Mouse (Mus musculus): ENCODE data around the gene Rex1bd. TPM values are rescaled to one million over a fixed set of nuclear protein-coding genes. Genes with fewer than 3 reads are reported as not detected.

Rex1bd gene
- polyA plus RNA-seq, 1 experiment from 2014 or later: 125 TPM

DNA sequence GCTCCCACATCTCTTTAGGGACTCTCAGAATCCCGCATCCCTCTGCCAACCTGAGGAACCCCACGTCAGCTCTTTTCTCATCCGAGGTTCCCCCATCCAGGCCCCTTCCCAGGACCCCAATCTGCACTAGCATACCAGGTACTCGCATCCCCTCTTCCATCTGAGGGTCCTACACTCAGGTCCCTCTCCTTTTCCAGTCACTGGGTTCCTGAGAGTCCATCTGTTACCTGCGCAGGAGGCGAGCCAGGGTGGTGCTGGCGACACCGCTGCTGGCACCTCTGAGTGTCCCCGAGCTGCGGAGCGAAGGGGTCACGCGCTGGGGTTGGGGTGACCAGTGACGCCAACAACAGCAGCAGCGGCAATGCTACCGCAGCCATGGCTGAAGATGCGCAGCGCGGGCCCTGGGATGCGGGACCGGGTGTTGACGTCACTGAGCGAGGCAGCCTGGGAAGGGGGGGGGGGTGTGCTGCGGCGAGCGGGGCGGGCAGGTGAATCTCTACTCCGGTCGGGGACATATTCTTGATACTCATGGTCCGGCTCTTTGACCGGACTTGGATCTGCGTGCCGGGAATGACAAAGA lies 19.5 kb downstream of the Rex1bd start, which contains the start of gene Tmem59l:
Tmem59l (minus strand) TSS at position 418 of the 580 bp plus-strand sequence.
- no peaks in the 10 kb centered on the region for H3K36me3 ChIP-seq
- 9% methylated on average over 33 of the region's 33 CpGs for WGBS
- no peaks in the 10 kb centered on the region for H3K9me3 ChIP-seq
- no peak within 1 kb of the TSS for H3K9ac ChIP-seq
- peaks cover 33% of the 10 kb centered on the region for H3K4me1 ChIP-seq
- peak within 1 kb of the TSS; percentile 36 for H3K4me3 ChIP-seq (replicated peaks)
- H3K27me3 ChIP-seq (replicated peaks): peaks cover 77% of the 10 kb centered on the region
- ATAC-seq (ENCODE audit: insufficient read depth, low FRiP score, low read depth): no peak
- H3K4me2 ChIP-seq: peak within 1 kb of the TSS; percentile 65
- no peak within 1 kb of the TSS for H3K27ac ChIP-seq

DNA sequence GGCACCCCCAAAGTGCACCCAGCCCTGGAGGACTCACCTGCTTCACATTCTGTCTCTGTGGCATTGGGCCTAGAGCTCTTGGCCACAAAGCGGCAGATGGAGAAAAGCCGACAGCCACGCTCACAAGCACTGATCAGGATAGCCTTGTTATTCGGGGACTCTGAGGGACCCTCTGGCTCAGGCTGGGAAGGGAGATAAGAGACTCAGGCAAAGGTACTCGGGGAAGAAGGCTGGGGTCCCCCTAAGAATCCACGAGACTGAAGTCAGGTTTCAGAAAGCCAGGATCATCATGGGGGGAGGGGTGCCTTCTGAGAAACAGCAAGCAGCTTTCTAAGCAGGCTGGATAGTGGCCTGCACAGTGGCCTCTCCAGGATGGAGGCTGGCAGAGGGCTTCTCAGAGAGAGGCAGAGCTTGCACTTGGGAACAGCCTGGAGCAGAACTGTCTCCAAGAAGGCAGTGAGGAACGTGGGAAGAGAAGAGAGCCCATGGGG lies 20.3 kb downstream of the Rex1bd start:
- Histone ChIP-seq H3K27me3 (replicated peaks) (peaks cover 70% of the 10 kb centered on the region), H3K4me2 (no peak overlapping the region), H3K4me3 (replicated peaks) (no peak overlapping the region), H3K9ac (no peak overlapping the region), H3K27ac (no peak overlapping the region), H3K36me3 (no peaks in the 10 kb centered on the region), H3K9me3 (no peaks in the 10 kb centered on the region), H3K4me1 (peaks cover 29% of the 10 kb centered on the region)
- no peak for ATAC-seq (ENCODE audit: insufficient read depth, low FRiP score, low read depth)
- 63% methylated on average over 7 of the region's 7 CpGs for WGBS

DNA sequence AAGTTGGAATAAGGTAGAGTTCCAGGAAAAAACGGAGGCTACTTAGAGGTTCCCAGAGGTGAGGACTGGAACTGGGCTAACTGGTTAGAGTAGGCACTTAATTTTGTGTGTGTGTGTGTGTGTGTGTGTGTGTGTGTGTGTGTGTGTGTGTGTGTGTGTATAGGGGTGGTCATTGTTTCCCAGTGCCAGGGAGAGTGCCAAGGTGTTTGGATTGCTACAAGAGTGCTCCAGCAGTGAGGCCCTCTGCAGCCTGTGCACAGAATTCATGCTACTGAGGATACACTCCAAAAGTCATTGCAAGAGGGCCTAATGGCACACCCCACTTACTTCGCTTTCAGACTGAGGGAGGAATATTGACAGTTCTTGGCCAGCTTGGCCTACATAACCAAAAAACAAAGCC lies 23.6 kb downstream of the Rex1bd start:
- ATAC-seq (ENCODE audit: insufficient read depth, low FRiP score, low read depth): no peak
- peaks cover 37% of the 10 kb centered on the region for H3K27me3 ChIP-seq (replicated peaks)
- WGBS: 56% methylated on average over 2 of the region's 2 CpGs
- no peaks in the 10 kb centered on the region for H3K36me3 ChIP-seq
- no peak overlapping the region for H3K9ac ChIP-seq
- peaks cover 8% of the 10 kb centered on the region; the same call in 1 of the 2 replicates for H3K4me1 ChIP-seq
- H3K9me3 ChIP-seq: no peaks in the 10 kb centered on the region
- no peak overlapping the region for H3K4me2 ChIP-seq
- no peak overlapping the region for H3K4me3 ChIP-seq (replicated peaks)
- no peak overlapping the region for H3K27ac ChIP-seq

DNA sequence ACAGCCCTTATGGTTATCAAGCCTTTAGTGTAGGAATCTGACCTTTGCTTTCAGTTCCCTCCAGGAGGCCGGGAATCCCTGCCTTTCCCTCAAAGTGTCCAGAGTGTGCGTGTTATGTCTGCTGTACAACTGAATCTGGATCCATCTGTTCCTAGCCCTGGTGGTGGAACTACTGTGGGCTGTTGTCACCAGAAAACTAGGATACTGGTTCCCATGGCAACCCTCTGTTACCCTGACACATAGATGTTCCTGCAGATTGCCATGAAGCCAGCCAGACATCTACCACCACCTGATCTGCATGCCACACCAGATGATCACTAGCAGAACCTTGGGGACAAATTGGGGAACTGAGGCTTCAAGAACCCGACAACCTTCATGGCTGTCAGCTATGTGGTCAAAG lies 24.6 kb downstream of the Rex1bd start:
- ATAC-seq (ENCODE audit: insufficient read depth, low FRiP score, low read depth): no peak
- Histone ChIP-seq H3K27ac (no peak overlapping the region), H3K4me1 (peaks cover 8% of the 10 kb centered on the region; the same call in 1 of the 2 replicates), H3K4me3 (replicated peaks) (no peak overlapping the region), H3K9me3 (no peaks in the 10 kb centered on the region), H3K27me3 (replicated peaks) (peaks cover 30% of the 10 kb centered on the region), H3K9ac (no peak overlapping the region), H3K4me2 (no peak overlapping the region), H3K36me3 (no peaks in the 10 kb centered on the region)
- WGBS: 72% methylated on average over 3 of the region's 3 CpGs

DNA sequence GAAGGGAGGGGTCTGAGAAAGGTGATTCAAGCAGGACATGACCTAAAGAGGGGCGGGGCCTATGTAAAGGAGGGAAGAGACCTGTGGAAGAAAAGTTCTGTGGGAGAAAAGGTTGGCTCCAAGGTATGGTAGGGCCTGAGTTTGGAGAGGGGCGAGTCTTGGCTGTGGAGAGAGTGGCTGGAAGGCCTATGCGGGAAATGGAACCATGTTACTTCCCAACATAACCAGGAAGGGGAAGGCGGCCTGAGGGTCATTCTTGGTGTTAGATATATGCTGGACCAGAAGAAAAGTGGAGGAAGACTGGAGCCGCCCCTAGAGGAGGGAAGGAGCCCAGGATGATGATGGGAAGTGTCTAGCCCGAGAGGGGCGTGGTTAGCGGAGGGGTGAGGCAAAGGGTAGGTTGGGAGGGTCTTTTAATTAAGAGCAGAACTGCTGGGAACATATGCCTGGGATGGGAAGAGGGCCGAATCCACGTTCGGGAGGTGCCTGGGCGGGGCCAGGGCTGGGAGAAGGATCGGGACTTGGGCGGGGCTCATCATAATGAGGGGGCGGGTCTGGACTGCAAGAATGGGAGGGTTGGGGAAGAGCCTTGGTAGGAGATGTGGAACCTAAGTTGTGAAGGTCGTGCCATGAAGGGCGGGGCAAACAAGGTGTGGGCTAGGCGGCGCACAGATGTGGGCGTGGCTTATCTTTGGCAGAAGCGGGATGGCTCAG lies 29.1 kb downstream of the Rex1bd start:
- Histone ChIP-seq H3K4me3 (replicated peaks) (peak overlapping the region; percentile 62), H3K36me3 (0 out of 2 replicates have a peak, but pooled peaks cover 3% of the 10 kb centered on the region), H3K9me3 (no peaks in the 10 kb centered on the region), H3K27ac (peak overlapping the region; percentile 75), H3K4me2 (peak overlapping the region; percentile 80), H3K9ac (no peak overlapping the region), H3K27me3 (replicated peaks) (0 out of 2 replicates have a peak, but pooled peaks cover 4% of the 10 kb centered on the region), H3K4me1 (peaks cover 16% of the 10 kb centered on the region; the same call in 1 of the 2 replicates)
- WGBS: 3% methylated on average over 21 of the region's 21 CpGs
- peak; percentile 35 for ATAC-seq (ENCODE audit: insufficient read depth, low FRiP score, low read depth)

DNA sequence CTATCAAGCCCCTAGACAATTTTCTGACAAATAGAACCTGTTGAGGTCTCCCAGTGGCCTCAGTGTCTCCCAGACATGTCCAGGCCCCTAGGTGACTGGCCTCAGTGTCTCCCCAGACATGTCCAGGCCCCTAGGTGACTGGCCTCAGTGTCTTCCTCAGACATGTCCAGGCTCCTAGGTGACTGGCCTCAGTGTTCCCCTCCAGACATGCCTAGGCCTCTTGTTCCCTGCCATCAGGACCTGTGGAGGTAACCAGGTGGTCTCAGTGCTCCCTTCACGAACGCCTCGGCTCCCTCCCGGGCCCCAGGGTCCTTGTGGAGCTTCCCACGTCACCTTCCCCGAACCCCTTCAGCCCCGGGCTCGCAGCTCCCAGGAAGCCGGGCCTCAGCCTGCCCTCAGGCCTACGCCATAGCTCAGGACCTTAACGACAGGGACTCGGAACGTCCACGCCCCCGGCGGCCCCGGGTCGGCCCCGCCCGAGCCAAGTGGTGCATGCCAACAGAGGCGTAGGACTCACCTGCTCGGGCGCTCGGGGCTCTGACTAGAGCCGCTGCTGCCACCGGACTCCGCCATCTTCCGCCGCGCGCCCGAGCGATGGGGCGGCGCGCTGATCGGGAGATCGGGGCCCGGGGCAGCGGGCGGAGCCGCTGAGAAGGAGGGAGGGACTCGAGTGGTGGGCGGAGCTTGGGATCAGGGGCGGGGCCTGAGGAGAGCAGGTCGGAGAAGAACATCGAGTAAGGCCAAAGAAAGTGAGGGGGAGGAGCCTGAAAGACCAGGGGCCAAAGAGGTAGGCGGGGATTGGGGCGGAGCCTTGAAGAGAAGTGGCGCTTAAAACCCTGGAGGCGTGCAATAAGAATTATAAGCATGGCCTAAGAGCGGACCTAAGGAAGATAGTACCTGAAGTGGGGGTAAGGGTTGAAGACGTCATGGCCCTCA lies 30.0 kb downstream of the Rex1bd start, which contains the start of gene Klhl26:
Klhl26 (minus strand) TSS at position 636 of the 936 bp plus-strand sequence.
- peak within 1 kb of the TSS; percentile 75 for H3K9ac ChIP-seq
- H3K36me3 ChIP-seq: 0 out of 2 replicates have a peak, but pooled peaks cover 3% of the 10 kb centered on the region
- peaks cover 13% of the 10 kb centered on the region; the same call in 1 of the 2 replicates for H3K4me1 ChIP-seq
- peak within 1 kb of the TSS; percentile 62 for H3K4me3 ChIP-seq (replicated peaks)
- WGBS: under 1% methylated on average over 53 of the region's 53 CpGs
- H3K4me2 ChIP-seq: peak within 1 kb of the TSS; percentile 80
- peak within 1 kb of the TSS; percentile 75 for H3K27ac ChIP-seq
- ATAC-seq (ENCODE audit: insufficient read depth, low FRiP score, low read depth): peak; percentile 92
- no peaks in the 10 kb centered on the region for H3K27me3 ChIP-seq (replicated peaks)
- H3K9me3 ChIP-seq: no peaks in the 10 kb centered on the region

DNA sequence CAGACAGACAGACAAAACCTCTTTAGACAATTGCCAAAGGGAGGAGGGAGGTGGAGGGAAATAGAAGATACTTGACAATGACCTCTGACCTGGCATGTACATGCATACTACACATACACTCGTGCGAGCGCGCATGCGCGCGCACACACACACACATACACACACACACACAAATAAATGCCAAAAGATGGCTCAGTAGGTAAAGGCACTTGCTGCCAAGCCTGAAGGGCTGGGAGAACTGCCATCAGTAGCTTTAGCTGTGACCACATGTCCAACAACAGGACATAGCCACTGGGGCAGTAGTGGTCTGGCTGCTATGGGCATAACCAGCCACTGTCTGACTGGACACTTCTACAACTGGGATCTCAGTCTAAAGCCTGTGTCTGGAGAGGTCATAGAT lies 34.7 kb downstream of the Rex1bd start:
- Histone ChIP-seq H3K27ac (no peak overlapping the region), H3K27me3 (replicated peaks) (no peaks in the 10 kb centered on the region), H3K4me2 (no peak overlapping the region), H3K36me3 (0 out of 2 replicates have a peak, but pooled peaks cover 3% of the 10 kb centered on the region), H3K9ac (no peak overlapping the region), H3K4me3 (replicated peaks) (no peak overlapping the region), H3K4me1 (peaks cover 20% of the 10 kb centered on the region), H3K9me3 (no peaks in the 10 kb centered on the region)
- 96% methylated on average over 7 of the region's 7 CpGs for WGBS
- ATAC-seq (ENCODE audit: insufficient read depth, low FRiP score, low read depth): no peak

DNA sequence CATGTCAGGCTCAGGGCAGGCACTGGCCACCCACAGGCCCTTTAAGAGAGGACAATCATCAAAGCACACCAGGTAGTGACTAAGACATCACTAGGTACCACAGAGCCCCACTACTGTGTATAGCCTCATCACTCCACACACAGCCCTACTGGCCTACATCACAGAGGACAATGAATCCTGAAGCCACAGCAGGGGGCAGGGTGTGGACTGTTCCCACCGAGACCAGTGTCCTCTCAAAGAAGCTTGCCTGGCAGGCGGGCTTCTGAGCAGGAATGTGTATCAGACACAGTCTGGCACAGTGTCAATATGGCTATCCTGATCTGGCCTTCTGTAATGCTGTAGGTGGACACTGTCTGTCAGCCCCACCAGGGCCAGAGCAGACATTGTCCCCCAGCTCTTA lies 36.6 kb downstream of the Rex1bd start:
- Histone ChIP-seq H3K4me2 (no peak overlapping the region), H3K9ac (no peak overlapping the region), H3K27me3 (replicated peaks) (no peaks in the 10 kb centered on the region), H3K9me3 (no peaks in the 10 kb centered on the region), H3K27ac (no peak overlapping the region), H3K4me3 (replicated peaks) (no peak overlapping the region), H3K36me3 (0 out of 2 replicates have a peak, but pooled peaks cover under 1% of the 10 kb centered on the region), H3K4me1 (peaks cover 16% of the 10 kb centered on the region)
- ATAC-seq (ENCODE audit: insufficient read depth, low FRiP score, low read depth): no peak
- 68% methylated on average over 2 of the region's 2 CpGs for WGBS

DNA sequence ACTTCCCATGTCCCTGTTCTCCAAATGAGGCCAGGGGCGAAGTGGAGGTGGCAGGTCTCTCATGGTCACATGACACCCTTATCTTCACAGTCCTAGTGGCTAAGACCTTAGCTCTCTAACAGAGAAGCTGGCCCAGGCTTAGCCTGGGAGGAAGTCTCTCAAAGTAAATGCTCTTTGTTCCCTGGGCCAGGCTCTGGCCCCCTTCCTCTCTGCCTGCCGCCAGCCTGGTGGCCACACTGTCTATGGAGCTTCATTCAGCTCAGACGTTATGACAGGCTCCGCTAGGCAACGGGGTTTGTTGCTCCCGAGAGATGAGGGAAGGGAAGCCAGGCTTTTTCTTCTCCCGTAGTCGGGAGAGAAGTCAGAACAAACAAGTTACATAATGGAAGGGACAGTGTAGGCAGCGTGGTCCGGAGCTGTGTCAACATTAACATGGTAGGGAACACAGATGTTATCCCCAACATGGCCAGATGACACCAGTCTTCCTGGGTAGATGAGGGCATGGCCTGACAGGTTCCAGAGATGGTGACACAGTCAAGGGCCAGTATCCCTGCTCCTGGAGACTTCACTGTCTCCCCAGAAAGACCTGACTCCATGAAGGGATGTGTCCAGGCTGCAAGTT lies 37.1 kb downstream of the Rex1bd start:
- no peaks in the 10 kb centered on the region for H3K27me3 ChIP-seq (replicated peaks)
- ATAC-seq (ENCODE audit: insufficient read depth, low FRiP score, low read depth): no peak; the same call in 1 of the 2 replicates
- H3K4me1 ChIP-seq: peaks cover 16% of the 10 kb centered on the region
- H3K27ac ChIP-seq: no peak overlapping the region
- WGBS: 49% methylated on average over 10 of the region's 10 CpGs
- H3K4me3 ChIP-seq (replicated peaks): no peak overlapping the region
- H3K36me3 ChIP-seq: no peaks in the 10 kb centered on the region
- H3K4me2 ChIP-seq: no peak overlapping the region
- H3K9me3 ChIP-seq: no peaks in the 10 kb centered on the region
- H3K9ac ChIP-seq: no peak overlapping the region

DNA sequence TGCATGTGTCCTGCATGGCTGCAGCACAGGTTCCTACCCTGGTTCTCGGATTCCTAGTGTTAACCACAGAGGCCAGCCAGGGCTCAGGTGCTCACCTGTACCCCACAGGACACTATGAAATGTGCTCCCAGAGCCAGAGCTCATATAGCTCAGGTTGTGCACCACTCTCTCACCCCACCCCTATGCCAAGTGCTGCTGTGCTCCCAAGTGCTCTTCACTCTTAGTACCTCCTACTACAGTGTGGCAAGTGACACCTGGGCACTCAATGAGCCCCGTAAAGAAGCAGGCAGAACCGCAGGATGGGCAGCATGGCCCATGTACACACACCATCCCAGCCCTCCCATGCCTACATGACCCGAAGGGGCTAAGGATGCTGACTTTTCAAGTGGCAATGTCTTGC lies 37.8 kb downstream of the Rex1bd start:
- no peak for ATAC-seq (ENCODE audit: insufficient read depth, low FRiP score, low read depth)
- Histone ChIP-seq H3K9ac (no peak overlapping the region), H3K36me3 (no peaks in the 10 kb centered on the region), H3K4me3 (replicated peaks) (no peak overlapping the region), H3K27ac (no peak overlapping the region), H3K9me3 (no peaks in the 10 kb centered on the region), H3K27me3 (replicated peaks) (no peaks in the 10 kb centered on the region), H3K4me1 (peaks cover 16% of the 10 kb centered on the region), H3K4me2 (no peak overlapping the region)
- 91% methylated on average over 4 of the region's 4 CpGs for WGBS

DNA sequence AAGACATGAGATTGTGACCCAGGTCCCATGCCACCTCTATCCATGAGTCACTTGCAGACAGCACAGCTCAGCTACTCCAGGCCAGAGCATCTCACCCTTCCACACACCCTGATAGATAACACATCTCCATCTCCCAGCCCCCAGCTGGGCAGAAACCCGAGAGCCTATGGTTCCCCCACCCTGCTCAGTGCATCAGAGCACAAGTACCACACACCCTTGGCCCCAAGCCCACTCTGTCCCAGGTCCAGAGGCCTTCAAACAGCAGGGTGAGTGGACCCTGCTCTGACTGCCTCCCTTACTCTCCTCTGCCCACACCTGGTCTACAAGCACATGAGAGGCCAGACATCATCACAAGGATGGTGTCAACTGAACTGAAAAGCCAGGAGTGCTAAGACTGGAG lies 38.6 kb downstream of the Rex1bd start:
- H3K4me2 ChIP-seq: no peak overlapping the region
- no peaks in the 10 kb centered on the region for H3K27me3 ChIP-seq (replicated peaks)
- H3K27ac ChIP-seq: no peak overlapping the region
- no peaks in the 10 kb centered on the region for H3K9me3 ChIP-seq
- ATAC-seq (ENCODE audit: insufficient read depth, low FRiP score, low read depth): no peak
- peaks cover 16% of the 10 kb centered on the region for H3K4me1 ChIP-seq
- WGBS: 65% methylated on average over 1 of the region's 1 CpGs
- no peaks in the 10 kb centered on the region for H3K36me3 ChIP-seq
- no peak overlapping the region for H3K4me3 ChIP-seq (replicated peaks)
- no peak overlapping the region for H3K9ac ChIP-seq
